Mouse (Mus musculus) thymus, postnatal 36 days (tissue): ENCODE data around the gene Stard3.

Experiments
- DNase-seq, 2 experiments: peaks; one replicate each; pipeline ENCODE4 v3.0.0; 2022; ENCODE audit warnings: mixed read lengths in 2 of 2

The Stard3 gene

DNA sequence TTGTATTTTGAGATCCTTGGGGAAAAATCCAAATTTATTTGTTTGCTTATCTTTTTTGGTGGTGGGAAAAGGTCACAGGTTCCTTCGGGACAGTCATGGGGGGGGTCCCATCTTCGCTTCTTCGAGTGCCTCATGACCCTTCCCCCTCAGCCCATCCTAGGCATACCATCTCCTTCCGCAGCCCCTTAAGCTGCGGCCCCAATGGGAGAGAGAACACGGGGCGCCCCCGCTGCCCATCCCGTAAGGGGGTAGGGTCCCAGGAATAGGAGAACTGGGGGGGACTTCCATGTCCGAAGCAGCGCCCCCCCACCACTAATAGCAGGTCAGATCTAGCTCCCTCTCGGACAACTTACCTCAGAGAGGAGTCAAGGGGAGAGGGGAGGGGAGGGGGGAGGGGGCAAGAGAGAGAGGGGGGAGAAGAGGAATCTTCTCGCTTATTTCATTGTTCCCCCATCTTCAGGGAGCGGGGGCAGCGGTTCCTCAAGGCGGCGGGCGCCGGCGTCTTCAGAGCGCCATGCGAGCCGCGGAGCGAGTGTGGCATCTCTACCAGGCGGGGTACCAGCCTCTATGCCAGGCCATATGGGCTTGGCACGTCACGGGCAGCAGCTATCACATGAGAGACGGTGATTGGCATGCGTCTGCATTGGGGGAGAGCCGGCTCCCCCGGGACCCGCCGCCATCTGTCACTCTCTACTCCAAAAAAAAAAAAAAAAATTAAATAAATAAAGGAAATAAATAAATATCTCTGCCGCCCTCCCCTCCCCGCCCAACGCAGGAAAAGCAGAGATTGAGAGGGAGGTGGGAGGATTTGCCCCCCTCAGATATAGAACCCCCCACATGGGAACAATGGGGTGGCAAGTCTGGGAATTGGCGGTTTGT, 28.8 kb upstream of the Stard3 start, which contains the start of gene Neurod2:
Neurod2 (minus strand) TSS at position 568 of the 879 bp plus-strand sequence.
- no peak for DNase-seq

DNA sequence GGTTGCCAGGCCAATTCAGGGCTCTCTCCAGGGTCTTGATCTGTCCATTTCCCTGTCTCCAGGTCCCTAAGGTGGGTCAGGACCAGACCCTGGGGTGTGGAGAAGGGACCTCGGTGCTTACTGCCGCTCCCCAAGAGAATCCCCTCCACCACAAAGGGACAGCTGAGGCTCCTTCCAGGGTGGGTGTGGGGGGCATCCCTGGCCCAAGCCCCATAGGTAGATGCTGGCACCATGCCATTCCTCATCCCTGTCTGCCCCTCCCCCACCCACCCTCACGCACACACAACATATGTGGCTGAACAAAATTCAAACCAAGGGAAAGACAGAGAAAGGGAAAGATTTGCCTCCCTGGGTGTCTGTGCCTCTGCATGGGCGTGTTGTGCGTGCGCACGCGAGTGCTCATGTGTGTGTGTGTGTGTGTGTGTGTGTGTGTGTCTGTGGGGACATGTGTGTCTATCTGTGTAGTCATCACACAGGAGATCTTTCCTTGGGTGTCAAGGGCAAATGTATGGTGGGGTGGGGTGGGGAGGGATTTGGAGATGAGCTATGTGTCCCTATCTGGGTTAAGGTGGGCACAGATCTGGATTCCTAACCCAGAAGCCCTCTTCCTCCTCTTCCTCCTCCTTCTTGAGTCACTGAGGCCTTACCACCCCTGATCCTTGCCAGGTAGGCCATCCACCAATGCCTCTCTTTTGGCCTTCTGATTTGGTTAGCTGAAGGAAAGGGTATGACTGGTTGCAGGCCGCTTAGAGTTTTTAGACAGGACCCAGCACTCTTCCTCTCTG, 28.0 kb upstream of the Stard3 start:
- DNase-seq: no peak

DNA sequence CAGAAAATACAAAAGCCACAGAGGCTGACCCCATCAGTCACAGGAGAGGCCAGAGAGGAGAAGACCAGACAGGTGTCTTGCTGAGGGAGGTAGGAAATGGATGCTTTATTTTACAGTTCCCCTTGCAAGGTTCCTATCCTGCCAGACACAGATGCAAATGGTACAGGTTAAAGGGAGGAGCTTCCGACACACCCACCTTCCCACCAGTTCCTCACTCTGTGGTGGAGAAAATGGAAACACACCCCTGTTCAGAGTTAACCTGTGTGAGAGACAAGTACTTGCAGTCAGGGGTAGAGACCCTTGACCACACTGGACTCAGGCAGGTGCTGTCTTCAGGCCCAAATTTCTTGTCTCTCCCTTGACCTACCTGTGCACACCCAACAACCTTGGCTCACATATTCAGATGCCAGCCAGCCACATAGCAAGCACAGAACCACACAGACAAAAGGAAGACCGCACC, 27.4 kb upstream of the Stard3 start:
- no peak for DNase-seq

DNA sequence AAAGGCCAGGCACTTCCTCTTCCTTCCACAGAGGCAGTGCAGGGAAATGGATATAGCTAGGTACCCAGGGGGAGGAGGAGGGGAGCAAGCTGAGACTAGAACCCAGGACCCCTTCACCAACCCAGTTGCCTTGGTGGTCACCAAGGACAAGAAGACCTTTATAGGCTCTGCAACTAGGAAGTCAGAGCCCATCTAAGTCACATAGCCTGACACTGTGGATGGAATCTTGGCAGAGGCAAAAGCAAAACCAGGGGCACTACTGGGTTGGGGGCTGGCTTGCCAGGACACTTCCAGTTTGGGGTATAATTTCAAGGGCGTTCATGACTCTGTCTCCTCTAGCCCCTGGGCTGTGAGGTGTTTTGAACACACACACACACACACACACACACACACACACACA, 26.8 kb upstream of the Stard3 start:
- no peak for DNase-seq

DNA sequence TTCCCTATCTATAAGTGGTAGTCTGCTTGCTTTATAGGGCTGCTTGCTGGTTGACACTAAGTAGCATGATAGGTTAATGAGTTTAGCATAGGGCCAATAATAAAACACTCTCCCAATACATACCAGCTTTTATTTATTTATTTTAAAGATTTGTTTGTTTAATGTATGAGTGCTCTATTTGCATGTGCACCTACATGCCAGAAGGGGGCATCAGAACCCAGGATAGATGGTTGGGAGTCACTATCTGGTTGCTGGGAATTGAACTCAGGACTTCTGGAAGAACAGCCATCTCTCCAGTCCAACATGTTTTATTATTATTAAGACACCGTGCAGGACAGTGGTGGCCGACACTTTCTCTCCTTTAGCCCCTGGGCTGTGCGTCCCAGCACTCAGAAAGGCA, 26.0 kb upstream of the Stard3 start:
- DNase-seq: no peak

DNA sequence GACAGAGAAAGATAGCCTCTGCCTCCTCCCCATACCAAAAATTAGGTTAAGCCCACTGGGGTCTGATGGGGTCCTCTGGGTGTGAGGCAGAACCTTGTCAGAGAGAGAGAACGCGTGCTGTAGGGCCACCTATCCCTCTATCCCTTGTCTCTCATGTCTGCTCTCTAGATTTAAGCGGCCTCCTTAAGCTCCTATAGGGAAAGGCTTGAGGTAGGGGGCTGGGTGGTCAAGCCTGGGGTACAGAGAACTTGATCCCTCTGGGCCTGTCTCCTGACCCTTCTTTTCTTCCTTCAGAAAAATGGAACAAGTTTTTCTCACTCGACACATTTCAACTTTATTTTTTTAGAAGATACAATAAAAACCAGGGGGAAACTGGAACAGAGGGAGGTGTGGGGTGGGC, 25.3 kb upstream of the Stard3 start:
- no peak for DNase-seq

DNA sequence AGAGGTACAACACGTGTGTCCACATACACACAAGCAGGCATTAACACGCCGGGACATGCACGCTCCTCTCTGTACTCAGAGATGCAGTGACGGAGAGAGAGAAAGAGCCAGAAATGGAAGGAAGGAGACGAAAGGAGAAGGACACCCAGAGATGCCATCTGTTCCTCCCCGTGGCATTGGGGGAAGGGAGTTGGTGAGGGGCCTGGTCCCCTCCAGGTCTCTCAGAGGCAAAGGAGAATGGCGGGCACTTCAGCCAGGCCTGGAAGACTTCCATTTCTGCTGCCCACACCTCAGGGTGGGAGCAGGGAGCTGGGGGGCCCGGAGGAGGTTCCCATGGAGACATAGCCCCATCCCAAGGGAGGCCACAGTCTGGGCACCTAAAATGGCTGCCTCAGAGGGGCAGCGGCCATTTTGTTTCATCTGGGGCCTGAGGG, 24.9 kb upstream of the Stard3 start:
- DNase-seq: no peak

DNA sequence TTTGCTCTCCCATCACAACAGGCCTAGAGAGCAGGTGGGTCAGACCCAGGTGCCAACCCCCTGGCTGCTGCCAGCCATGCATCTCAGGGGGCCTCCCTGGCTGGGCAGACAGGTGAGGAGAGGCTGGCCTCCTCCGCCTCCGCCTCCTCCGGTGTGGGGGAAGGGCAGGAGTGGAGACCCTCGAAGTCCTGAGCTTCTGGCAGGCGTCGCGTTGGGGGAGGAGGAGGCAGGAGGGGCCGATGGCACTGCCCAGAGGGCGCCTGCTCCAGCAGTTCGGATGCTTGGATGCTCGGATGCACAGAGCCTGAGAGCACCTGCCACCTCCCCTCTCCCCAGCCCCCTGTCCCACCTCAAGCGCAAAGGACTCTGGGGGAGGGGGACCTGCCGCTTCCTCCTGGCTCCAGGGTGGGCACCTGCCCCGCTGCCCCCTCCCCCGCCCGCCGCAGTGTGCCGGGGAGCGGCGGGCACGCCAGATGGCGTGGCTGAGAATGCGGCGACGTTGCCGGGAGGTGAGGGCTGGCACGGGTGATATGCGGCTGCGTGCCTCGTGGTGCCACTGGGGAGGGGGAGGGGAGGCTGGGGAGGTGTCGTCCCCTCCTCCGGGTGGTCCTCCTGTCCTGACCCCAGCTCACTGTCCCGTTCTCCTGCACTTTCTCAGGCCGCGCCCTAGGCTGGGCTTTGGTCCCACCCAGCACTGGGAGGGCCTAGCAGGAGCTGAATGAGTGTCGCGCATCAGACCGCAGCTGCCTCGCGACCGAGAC, 24.0 kb upstream of the Stard3 start:
- DNase-seq: no peak

DNA sequence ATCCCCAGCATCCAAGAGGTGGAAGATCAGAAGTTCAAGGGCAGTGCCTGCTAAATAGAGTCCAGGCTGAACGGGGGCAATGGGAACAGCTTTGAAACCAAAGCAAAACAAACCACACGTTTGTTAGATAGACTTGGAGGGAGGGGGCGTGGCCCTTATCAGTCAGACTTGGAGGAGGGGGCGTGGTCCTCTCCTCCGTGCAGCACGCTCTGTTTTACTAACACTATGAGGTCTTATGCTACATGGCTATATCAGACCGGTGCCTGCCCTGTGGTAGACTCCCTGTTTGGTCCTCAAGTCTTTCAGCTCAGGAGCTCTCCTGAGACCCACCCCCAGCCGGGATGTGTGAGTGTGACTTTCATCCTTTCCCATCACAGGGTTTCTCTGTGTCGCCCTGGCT, 22.9 kb upstream of the Stard3 start:
- DNase-seq: no peak

DNA sequence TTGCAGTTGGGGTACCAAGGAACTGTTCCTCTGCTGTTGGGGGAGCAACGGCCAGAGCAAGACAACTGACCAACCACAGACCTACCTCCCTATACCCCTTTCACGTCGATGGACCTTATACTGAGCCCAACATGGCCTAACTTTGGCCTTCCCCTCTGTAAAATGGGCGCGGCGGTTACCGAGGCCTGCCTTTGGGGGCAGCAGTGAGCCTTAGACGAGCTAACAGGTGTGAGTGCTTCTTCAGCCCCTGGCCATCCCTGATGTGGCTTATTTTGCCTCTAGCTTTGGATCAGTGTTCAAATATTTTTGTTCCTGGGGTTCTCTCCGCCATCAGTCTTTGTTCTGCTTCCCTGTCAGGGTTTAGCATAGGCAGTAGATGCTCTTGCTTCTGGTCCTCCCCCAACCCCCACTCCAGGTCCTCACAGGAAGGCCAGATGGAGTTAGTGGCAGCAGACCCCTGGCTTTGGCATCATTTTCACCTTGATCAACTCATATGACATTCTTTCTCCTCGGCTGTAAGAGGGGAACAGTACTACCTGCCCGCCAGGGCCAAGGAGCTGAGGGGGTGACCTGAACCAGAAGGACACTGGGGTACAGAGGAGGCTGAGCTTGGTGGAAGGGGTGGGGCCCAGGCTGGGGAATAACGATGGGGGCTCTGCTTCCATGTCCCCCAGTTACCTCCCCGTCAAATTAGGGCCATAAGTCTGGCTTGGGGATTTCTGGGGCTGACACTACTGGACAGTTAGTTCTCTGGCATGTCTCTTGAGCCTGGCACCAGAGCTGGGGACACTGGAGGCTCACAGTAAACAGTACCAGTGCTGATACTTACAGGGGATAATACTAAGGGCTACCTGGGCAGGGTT, 21.7 kb upstream of the Stard3 start:
- no peak for DNase-seq

DNA sequence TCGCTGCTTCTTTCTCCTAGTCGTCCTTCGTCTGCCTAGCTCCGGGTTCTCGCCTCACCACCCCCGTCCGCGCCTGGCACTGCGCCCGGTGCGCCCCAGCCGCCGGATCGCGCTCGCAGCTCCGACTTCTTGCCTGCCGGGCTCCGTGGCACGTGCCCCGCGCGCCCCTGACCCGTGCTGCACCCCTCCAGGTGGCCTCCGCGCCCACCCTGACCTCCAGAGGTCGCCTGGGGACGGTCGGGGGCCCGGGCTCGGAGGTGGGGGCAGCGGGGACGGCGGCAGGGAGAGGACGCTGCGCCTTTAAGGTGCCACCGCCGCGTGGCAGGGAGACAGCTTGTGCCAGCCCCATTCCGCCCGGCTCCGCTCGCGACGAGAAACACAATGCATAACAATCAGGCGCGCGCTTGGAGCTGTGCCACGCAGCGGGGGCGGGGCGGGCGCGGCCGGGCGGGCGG, 19.6 kb upstream of the Stard3 start:
- no peak for DNase-seq

DNA sequence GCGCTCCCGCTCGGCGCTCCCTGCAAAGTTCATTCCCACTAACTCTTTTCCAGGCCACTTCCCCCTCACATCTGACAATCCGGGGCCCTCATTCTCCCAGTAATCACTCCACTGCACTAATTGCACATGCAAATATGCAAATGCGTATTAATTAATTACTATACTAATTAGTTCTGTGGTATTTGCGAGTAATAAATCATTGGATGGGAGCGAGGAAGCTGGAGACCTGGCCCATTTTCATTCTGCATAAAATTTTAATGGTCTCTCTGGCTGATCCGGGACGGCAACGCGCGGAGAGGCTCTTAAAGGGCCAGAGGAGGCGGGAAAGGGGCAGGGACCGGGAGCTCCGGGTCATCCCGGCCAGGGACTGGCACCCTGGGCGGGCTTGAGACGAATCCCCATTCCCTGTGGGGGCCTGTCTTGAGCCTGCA, 19.1 kb upstream of the Stard3 start:
- no peak for DNase-seq

DNA sequence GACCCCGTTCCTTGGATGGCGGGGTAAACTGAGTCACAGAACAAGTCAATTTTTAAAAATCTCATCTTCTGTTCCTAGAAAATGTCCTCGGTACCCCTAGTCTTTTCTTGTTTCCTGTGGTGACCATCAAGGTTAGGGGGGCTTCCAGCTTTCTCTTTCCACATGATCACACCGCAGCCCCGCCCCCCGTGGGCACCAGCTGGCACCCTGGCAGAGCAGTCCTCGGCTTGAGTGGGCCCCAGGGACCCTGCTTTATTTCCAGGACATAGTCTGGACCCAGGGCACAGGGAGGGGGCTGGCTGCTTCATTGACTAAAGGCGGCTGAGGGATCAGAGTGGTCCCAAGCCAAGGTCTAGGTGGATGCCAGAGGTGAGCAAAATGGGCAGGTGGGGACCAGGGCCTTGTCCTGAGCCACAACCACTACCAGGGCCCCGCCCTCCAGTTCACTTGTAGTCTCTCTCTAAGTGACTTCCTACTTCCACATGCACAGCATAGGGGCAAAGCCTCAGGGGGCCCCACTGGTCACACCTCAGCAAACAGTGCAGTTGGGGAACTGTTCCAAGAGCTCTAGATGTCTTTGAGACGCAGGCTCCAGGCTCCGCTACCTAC, 18.4 kb upstream of the Stard3 start:
- no peak for DNase-seq

DNA sequence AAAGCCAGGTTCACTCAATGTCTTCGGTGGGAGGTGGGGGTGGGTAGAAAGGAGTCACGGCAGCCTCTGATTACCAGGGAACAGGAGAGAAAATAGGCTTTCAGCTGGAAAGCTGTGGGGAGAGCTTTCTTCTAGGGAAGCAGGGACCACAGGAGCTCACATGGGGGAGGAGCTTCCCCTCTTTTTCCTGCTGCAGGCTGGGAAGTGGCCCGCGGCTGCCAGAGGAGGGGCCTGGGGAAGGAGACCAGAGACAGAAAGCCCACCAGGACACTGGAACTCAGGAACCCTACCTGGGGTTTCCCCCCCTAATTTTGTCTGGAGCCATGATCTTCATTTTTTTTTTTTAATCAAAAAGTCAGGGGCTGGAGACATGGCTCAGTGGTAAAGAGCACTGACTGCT, 17.6 kb upstream of the Stard3 start:
- no peak for DNase-seq

DNA sequence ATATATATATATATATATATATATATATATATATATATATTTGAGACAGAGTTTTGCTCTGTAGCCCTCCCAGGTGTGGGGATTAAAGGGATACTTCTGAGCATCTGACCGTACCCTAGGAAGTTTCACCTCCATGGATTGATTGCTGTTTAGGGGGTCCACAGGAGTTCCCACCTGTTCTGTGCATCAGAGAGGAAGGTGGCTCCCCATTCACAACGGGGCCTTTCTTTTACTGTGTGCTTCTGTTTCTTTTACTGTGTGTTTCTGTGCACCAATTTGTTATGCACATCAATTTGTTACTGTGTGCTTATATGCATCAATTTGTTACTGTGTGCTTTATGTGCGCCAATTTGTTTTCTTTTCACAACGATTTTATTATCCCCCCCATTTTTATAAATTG, 17.0 kb upstream of the Stard3 start:
- DNase-seq: no peak

DNA sequence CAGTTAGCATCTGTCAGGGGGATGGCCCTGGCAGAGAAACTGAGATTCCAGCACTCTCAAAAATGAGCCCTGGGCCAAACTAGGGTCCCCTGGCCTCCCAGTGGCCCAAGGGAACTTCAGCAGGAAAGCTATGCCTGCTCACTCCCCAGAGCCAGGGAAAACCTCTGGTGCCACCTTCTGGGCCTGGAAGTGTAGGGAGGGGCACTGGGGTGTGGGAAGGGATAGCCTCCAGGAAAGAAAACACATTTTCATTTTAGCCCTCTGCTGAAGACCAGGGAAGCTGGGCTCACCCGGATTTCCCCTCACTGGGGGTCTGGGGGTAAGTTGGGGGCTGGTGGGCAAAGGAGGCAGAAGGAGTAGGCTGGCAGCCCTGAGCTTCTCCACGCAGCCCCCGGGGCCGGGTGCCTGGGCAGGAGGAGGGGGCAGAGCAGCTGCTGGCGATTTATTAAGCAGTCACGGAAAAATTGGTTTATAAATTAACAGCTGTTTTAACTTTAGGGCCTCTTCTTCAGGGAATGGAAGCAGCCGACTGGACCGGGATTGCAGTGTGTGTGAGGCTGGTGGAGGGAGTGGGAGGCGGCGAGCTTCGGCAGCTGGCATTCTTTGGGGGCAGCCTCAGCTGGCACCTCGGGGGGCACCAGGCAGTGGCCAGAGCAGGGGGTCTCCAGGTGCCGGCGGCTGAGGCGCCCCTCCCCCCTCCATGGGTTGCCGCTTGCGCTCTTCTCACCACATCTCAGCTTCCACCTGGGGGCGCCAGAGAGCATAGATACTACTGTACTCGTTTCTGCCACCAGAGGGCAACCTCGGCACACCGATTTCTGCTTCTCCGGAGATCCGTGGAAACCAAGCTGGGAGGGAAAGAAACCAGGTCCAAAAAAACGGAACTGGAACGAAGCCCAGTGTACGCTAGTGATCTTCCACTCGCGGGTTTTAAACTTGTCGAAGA, 15.9 kb upstream of the Stard3 start:
- DNase-seq: peak; percentile 82 to 92

DNA sequence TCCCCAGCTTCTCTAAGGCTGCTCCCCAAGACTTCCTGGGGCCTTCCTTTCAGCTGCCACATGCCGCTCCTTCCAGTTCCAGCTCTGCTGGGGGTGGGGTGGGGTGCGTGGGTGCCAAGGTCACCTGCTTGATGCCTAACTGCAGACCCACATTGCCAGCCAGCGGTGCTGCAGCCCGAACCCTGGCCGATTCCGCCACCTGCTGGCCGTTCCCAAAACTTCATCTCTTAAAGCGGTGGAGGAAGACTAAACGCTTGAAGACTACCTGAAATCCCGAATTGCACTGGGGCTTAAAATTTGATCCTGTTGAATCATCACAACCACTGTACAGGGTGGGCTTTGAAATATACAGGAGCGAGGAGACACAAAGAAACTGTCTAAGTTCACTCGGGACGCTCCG, 12.9 kb upstream of the Stard3 start:
- DNase-seq: peak; percentile 78 to 80

DNA sequence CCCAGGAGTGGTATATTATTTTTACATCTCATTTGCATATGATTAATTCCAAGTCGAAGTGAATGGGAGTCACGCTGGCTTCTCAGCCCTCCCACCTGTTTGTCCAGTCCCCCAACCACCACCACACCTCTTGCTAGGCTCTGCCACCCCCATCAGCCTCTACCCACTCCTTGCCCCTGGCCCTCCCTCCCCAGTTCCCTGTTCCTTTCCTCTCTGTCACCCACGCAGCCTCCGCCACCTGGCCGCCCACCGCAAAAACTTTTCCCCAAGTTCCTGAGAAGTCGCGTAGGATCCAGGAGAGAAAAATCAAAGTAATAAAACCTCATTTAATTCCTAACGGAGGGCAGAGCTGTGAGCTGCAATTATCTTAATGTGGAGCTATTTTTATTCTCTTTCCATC, 12.0 kb upstream of the Stard3 start:
- DNase-seq: no peak

DNA sequence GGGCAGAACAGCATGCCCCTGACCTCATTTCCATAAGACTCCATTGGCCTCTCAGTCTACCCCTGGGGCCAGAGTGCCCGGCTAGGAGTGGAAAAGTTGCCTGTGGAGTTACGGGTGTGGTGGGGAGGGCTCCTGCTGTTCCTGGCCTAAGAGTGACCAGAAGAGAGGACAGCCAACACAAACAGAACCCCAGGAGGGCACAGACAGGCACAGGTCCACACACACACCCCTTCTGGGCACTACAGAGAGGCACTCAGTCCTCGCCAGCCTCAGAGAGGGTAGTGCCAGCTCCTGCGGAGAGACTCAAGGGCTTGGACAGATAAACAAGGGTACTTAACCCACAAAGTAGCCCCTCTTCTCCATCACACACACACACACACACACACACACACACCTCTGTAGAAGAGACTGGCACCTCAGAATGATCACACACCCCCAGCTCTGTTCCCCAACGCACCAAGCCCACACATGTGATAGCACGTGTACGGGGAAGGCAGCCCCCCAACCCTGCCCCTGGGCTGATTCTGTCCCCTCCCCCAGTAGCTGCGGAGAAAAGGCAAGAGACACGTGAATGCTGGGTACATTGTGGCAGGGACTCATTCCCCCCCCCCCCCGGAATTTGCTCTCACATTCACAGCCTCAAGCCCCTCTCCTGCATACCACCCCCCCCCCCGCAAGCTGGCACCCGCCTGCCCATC, 10.6 kb upstream of the Stard3 start:
- DNase-seq: no peak
